Mouse (Mus musculus) megakaryocyte progenitor cell, adult 5-6 weeks (primary cell): Measurements from ENCODE around the gene Ogn. TPM values are rescaled to one million over a fixed set of nuclear protein-coding genes. Genes with fewer than 3 reads are reported as not detected.
"Not testable (repeated sequence)": the region's sequence is repeated elsewhere in the genome, so short reads cannot be mapped to it uniquely, and the experiment has no call there.

Experiments used
- ATAC-seq: replicated peaks from 2 replicates; pipeline ENCODE4 v1.8.0; 2016; ENCODE audit warnings: mild to moderate bottlenecking, moderate TSS enrichment, inconsistent platforms; ENCODE audit not compliant: poor library complexity
- total RNA-seq, 2 experiments: library from RNA; stranded (forward) in 1 of 2; stranded (reverse) in 1 of 2; fragments of 157-497, 149-512 nt in 1 of 2; fragments of 200-1000 nt in 1 of 2; gene quantifications; 2 replicates each; pipeline versions ENCODE4 v1.2.3 to v1.2.4; 2015 to 2017

The Ogn gene
- total RNA-seq (2015) (not detected in 2 replicates), total RNA-seq (2017) (0.27 TPM in 1 of 2 replicates, not detected in the other)

- no peak for ATAC-seq
These were observed at the start of gene Ogn for GRCm38 (mm10) chr13:49607714-49608113. TSS of gene Ogn (plus strand) at chr13:49608046.

GRCm38 (mm10) chr13:49559185-49559584, 48.7 kb upstream of the Ogn start:
- peak; percentile 81 for ATAC-seq

- ATAC-seq: peak; percentile 71
These were observed 47.0 kb upstream of the Ogn start for GRCm38 (mm10) chr13:49560886-49561285.

- ATAC-seq: peak; percentile 50
These were observed 43.5 kb upstream of the Ogn start for GRCm38 (mm10) chr13:49564347-49564746.

- no peak; the same call in 1 of the 2 replicates for ATAC-seq
These were observed 37.5 kb upstream of the Ogn start for GRCm38 (mm10) chr13:49570371-49570770.

- ATAC-seq: peak; percentile 87
These were observed 36.4 kb upstream of the Ogn start for GRCm38 (mm10) chr13:49571418-49571817.

GRCm38 (mm10) chr13:49581541-49582530, 26.0 kb upstream of the Ogn start, which contains the start of gene Omd:
TSS of gene Omd (plus strand) at chr13:49582462.
- ATAC-seq: no peak

GRCm38 (mm10) chr13:49583859-49584258, 24.0 kb upstream of the Ogn start:
- no peak for ATAC-seq

- ATAC-seq: no peak
These were observed 23.4 kb upstream of the Ogn start for GRCm38 (mm10) chr13:49584307-49585005.

GRCm38 (mm10) chr13:49586062-49586461, 21.8 kb upstream of the Ogn start:
- no peak for ATAC-seq

GRCm38 (mm10) chr13:49602541-49602940, 5.3 kb upstream of the Ogn start:
- not testable (repeated sequence) for ATAC-seq

- no peak for ATAC-seq
These were observed 4.2 kb upstream of the Ogn start for GRCm38 (mm10) chr13:49603603-49604002.

GRCm38 (mm10) chr13:49608589-49609322, 910 bp downstream of the Ogn start:
- no peak for ATAC-seq

GRCm38 (mm10) chr13:49617021-49617420, 9.2 kb downstream of the Ogn start:
- peak; percentile 69 for ATAC-seq

GRCm38 (mm10) chr13:49618365-49618764, 10.5 kb downstream of the Ogn start:
- ATAC-seq: peak; percentile 68

- no peak for ATAC-seq
These were observed 15.4 kb downstream of the Ogn start for GRCm38 (mm10) chr13:49623216-49623615.

- peak; percentile 84 for ATAC-seq
These were observed 20.3 kb downstream of the Ogn start for GRCm38 (mm10) chr13:49628167-49628566.

GRCm38 (mm10) chr13:49629076-49629475, 21.2 kb downstream of the Ogn start:
- no peak for ATAC-seq

GRCm38 (mm10) chr13:49639965-49640364, 32.1 kb downstream of the Ogn start:
- peak; percentile 63 for ATAC-seq

- no peak for ATAC-seq
These were observed 34.8 kb downstream of the Ogn start for GRCm38 (mm10) chr13:49642650-49643049.
